Mouse (Mus musculus) liver, embryonic 14.5 days (tissue): ENCODE measurements around the gene Btf3.

Experiments
- CTCF ChIP-seq: IDR thresholded peaks from 2 replicates; pipeline ENCODE4 v1.5.1; 2016; ENCODE audit warnings: antibody characterized with exemption, low read depth, control low read depth
- EP300 ChIP-seq: IDR thresholded peaks from 2 replicates; pipeline ENCODE4 v1.6.1; 2016; ENCODE audit warnings: antibody characterized with exemption, low read depth

- TF ChIP-seq CTCF (no peak), EP300 (no peak)
Measured at GRCm38 (mm10) chr13:98359337-98359736, 42.5 kb upstream of the Btf3 start.
